Mouse (Mus musculus) lung, postnatal 25 days (tissue): ENCODE measurements around the gene Fer.

Experiments
- DNase-seq: peaks from one replicate; pipeline ENCODE4 v3.0.0; 2022; ENCODE audit warnings: low spot score

Gene Fer

GRCm38 (mm10) chr17:64140063-64140850 lies 277.4 kb downstream of the Fer start:
- no peak for DNase-seq

- no peak for DNase-seq
Measured at GRCm38 (mm10) chr17:64141856-64142255, 279.0 kb downstream of the Fer start.

- DNase-seq = no peak
Measured at GRCm38 (mm10) chr17:64146409-64146808, 283.5 kb downstream of the Fer start.

- DNase-seq = no peak
Measured at GRCm38 (mm10) chr17:64150717-64151116, 287.9 kb downstream of the Fer start.

GRCm38 (mm10) chr17:64167731-64168130 lies 304.9 kb downstream of the Fer start:
- DNase-seq = no peak

- no peak for DNase-seq
Measured at GRCm38 (mm10) chr17:64170019-64170418, 307.2 kb downstream of the Fer start.

- DNase-seq = no peak
Measured at GRCm38 (mm10) chr17:64172474-64172873, 309.6 kb downstream of the Fer start.

GRCm38 (mm10) chr17:64180546-64180945 lies 317.7 kb downstream of the Fer start:
- no peak for DNase-seq

GRCm38 (mm10) chr17:64181291-64181690 lies 318.4 kb downstream of the Fer start:
- no peak for DNase-seq

GRCm38 (mm10) chr17:64182599-64182998 lies 319.7 kb downstream of the Fer start:
- no peak for DNase-seq

GRCm38 (mm10) chr17:64183196-64183595 lies 320.3 kb downstream of the Fer start:
- no peak for DNase-seq
